Mouse (Mus musculus) megakaryocyte, embryonic 14.5 days (primary cell): Measurements from ENCODE around the gene Slc46a2.

Experiments used
- FLI1 ChIP-seq: IDR thresholded peaks from 2 replicates; pipeline ENCODE4 v1.6.1; 2012; ENCODE audit warnings: low read length, inconsistent platforms, mixed read lengths
- GATA1 ChIP-seq: IDR thresholded peaks from 3 replicates; pipeline ENCODE4 v1.6.1; 2012; ENCODE audit warnings: mixed read lengths, low read length, inconsistent platforms, borderline replicate concordance

GRCm38 (mm10) chr4:59932505-59933281 lies 17.8 kb upstream of the Slc46a2 start:
- TF ChIP-seq FLI1 (no peak), GATA1 (no peak)
